Mouse (Mus musculus) MEL (cell line): ENCODE data around the gene Arhgap45.

Experiments used
- BHLHE40 ChIP-seq: IDR thresholded peaks from 2 replicates; pipeline ENCODE4 v1.6.1; 2012; ENCODE audit warnings: low read depth, mild to moderate bottlenecking, inconsistent platforms, low read length, improper control_type of control experiment, borderline replicate concordance
- CTCF ChIP-seq, 3 experiments: IDR thresholded peaks in 2 of 3; conservative IDR thresholded peaks in 1 of 3; 2 replicates each; pipeline ENCODE4 v1.5.1; 2011 to 2012; ENCODE audit warnings: low read length in 3 of 3, low read depth in 2 of 3, mild to moderate bottlenecking in 2 of 3, improper control_type of control experiment in 1 of 3, inconsistent platforms in 1 of 3, mixed read lengths in 1 of 3, moderate library complexity in 1 of 3; ENCODE audit not compliant: control insufficient read depth in 1 of 3, insufficient read depth in 1 of 3, poor library complexity in 1 of 3, severe bottlenecking in 1 of 3
- E2F4 ChIP-seq: IDR thresholded peaks from 2 replicates; pipeline ENCODE4 v1.6.1; 2011; ENCODE audit warnings: low read depth, low read length, improper control_type of control experiment, borderline replicate concordance
- JUND ChIP-seq: IDR thresholded peaks from 2 replicates; pipeline ENCODE4 v1.6.1; 2011; ENCODE audit warnings: low read depth, mild to moderate bottlenecking, improper control_type of control experiment, low read length
- ZNF384 ChIP-seq: IDR thresholded peaks from 2 replicates; pipeline ENCODE4 v1.6.1; 2012; ENCODE audit warnings: low read depth, mild to moderate bottlenecking, inconsistent platforms, low read length, improper control_type of control experiment

- TF ChIP-seq JUND = no peak
- TF ChIP-seq BHLHE40 = no peak
- TF ChIP-seq ZNF384 = no peak
- TF ChIP-seq E2F4 = no peak
- no peak for TF ChIP-seq CTCF (IDR thresholded peaks at IDR 0.05 in 2 of 3, conservative IDR thresholded peaks at IDR 0.05 in 1 of 3; ENCODE audit: control insufficient read depth in 1 of 3, insufficient read depth in 1 of 3, low read depth in 2 of 3, low read length in 3 of 3, poor library complexity in 1 of 3, severe bottlenecking in 1 of 3)
Observed at GRCm38 (mm10) chr10:79976722-79977107, 39.7 kb upstream of the Arhgap45 start.
